Mouse (Mus musculus): ENCODE measurements at regions not wholly inside any gene's neighbourhood (a gene's known extent, or its start where the extent isn't known, plus 50 kb on each side); places are given as distances from the start of the nearest gene placed in this dataset.

- no peak overlapping the region for H3K9ac ChIP-seq (replicated peaks)
- no peaks in the 10 kb centered on the region for H3K36me3 ChIP-seq (replicated peaks; ENCODE audit: insufficient read depth, low read length)
- TF ChIP-seq EP300 (IDR thresholded peaks at IDR 0.05; ENCODE audit: low read depth) (no peak), CTCF (IDR thresholded peaks at IDR 0.05; ENCODE audit: low read depth) (no peak)
- ATAC-seq, result no peak
- no peaks in the 10 kb centered on the region for H3K27me3 ChIP-seq (ENCODE audit: insufficient read depth, low read length)
- H3K9me3 ChIP-seq (ENCODE audit: low read length), result no peaks in the 10 kb centered on the region
- no peak overlapping the region for H3K4me3 ChIP-seq (ENCODE audit: low read depth, low read length)
- 73% methylated on average over 7 of the region's 7 CpGs for WGBS (ENCODE audit: insufficient replicate concordance)
- no peak overlapping the region for H3K4me2 ChIP-seq (ENCODE audit: low read depth, low read length)
- H3K4me1 ChIP-seq (ENCODE audit: insufficient read depth), result no peaks in the 10 kb centered on the region
- DNase-seq, result no peak
- H3K27ac ChIP-seq (ENCODE audit: low read depth), result no peak overlapping the region
Observed at GRCm38 (mm10) chr11:44278521-44279208, 121.2 kb upstream of the Il12b start.

- Histone ChIP-seq H3K4me3 (ENCODE audit: low read depth, low read length) (no peak overlapping the region), H3K4me2 (ENCODE audit: low read depth, low read length) (no peak overlapping the region), H3K27ac (ENCODE audit: low read depth) (no peak overlapping the region), H3K27me3 (ENCODE audit: insufficient read depth, low read length) (no peaks in the 10 kb centered on the region), H3K9me3 (ENCODE audit: low read length) (no peaks in the 10 kb centered on the region), H3K4me1 (ENCODE audit: insufficient read depth) (no peaks in the 10 kb centered on the region), H3K9ac (replicated peaks) (no peak overlapping the region), H3K36me3 (replicated peaks; ENCODE audit: insufficient read depth, low read length) (no peaks in the 10 kb centered on the region)
- TF ChIP-seq EP300 (IDR thresholded peaks at IDR 0.05; ENCODE audit: low read depth) (no peak), CTCF (IDR thresholded peaks at IDR 0.05; ENCODE audit: low read depth) (no peak)
- no peak for ATAC-seq
- 77% methylated on average over 2 of the region's 2 CpGs for WGBS (ENCODE audit: insufficient replicate concordance)
- no peak for DNase-seq
Observed at GRCm38 (mm10) chr11:44285961-44286360, 113.9 kb upstream of the Il12b start.

- DNase-seq, result no peak
- no peak for ATAC-seq
- H3K36me3 ChIP-seq (replicated peaks; ENCODE audit: insufficient read depth, low read length), result no peaks in the 10 kb centered on the region
- no peaks in the 10 kb centered on the region for H3K9me3 ChIP-seq (ENCODE audit: low read length)
- H3K4me2 ChIP-seq (ENCODE audit: low read depth, low read length), result no peak overlapping the region
- H3K4me3 ChIP-seq (ENCODE audit: low read depth, low read length), result no peak overlapping the region
- no peak for TF ChIP-seq EP300 (IDR thresholded peaks at IDR 0.05; ENCODE audit: low read depth)
- TF ChIP-seq CTCF (IDR thresholded peaks at IDR 0.05; ENCODE audit: low read depth), result no peak
- no peaks in the 10 kb centered on the region for H3K27me3 ChIP-seq (ENCODE audit: insufficient read depth, low read length)
- 67% methylated on average over 1 of the region's 1 CpGs for WGBS (ENCODE audit: insufficient replicate concordance)
- H3K27ac ChIP-seq (ENCODE audit: low read depth), result no peak overlapping the region
- no peaks in the 10 kb centered on the region for H3K4me1 ChIP-seq (ENCODE audit: insufficient read depth)
- no peak overlapping the region for H3K9ac ChIP-seq (replicated peaks)
Observed at GRCm38 (mm10) chr11:44288825-44289224, 111.0 kb upstream of the Il12b start.

GRCm38 (mm10) chr11:44303786-44304185 is 96.1 kb upstream of the Il12b start:
- H3K27ac ChIP-seq (ENCODE audit: low read depth), result no peak overlapping the region
- no peaks in the 10 kb centered on the region for H3K4me1 ChIP-seq (ENCODE audit: insufficient read depth)
- WGBS (ENCODE audit: insufficient replicate concordance), result 75% methylated on average over 8 of the region's 8 CpGs
- H3K4me2 ChIP-seq (ENCODE audit: low read depth, low read length), result no peak overlapping the region
- no peak overlapping the region for H3K9ac ChIP-seq (replicated peaks)
- TF ChIP-seq EP300 (IDR thresholded peaks at IDR 0.05; ENCODE audit: low read depth) (no peak), CTCF (IDR thresholded peaks at IDR 0.05; ENCODE audit: low read depth) (no peak)
- no peak overlapping the region for H3K4me3 ChIP-seq (ENCODE audit: low read depth, low read length)
- H3K36me3 ChIP-seq (replicated peaks; ENCODE audit: insufficient read depth, low read length), result no peaks in the 10 kb centered on the region
- DNase-seq (no peak), ATAC-seq (no peak)
- no peaks in the 10 kb centered on the region for H3K27me3 ChIP-seq (ENCODE audit: insufficient read depth, low read length)
- no peaks in the 10 kb centered on the region for H3K9me3 ChIP-seq (ENCODE audit: low read length)

- Histone ChIP-seq H3K9ac (replicated peaks) (no peak overlapping the region), H3K9me3 (ENCODE audit: low read length) (peaks cover 3% of the 10 kb centered on the region; the same call in 1 of the 2 replicates), H3K4me3 (ENCODE audit: low read depth, low read length) (no peak overlapping the region), H3K36me3 (replicated peaks; ENCODE audit: insufficient read depth, low read length) (no peaks in the 10 kb centered on the region), H3K4me1 (ENCODE audit: insufficient read depth) (no peaks in the 10 kb centered on the region), H3K27me3 (ENCODE audit: insufficient read depth, low read length) (no peaks in the 10 kb centered on the region), H3K4me2 (ENCODE audit: low read depth, low read length) (no peak overlapping the region), H3K27ac (ENCODE audit: low read depth) (no peak overlapping the region)
- 76% methylated on average over 8 of the region's 8 CpGs for WGBS (ENCODE audit: insufficient replicate concordance)
- no peak for ATAC-seq
- DNase-seq, result no peak
- TF ChIP-seq EP300 (IDR thresholded peaks at IDR 0.05; ENCODE audit: low read depth), result no peak
Observed at GRCm38 (mm10) chr11:44316061-44316460, 83.8 kb upstream of the Il12b start.

GRCm38 (mm10) chr11:44319136-44319535 is 80.7 kb upstream of the Il12b start:
- H3K36me3 ChIP-seq (replicated peaks; ENCODE audit: insufficient read depth, low read length), result no peaks in the 10 kb centered on the region
- WGBS (ENCODE audit: insufficient replicate concordance), result 71% methylated on average over 3 of the region's 3 CpGs
- peaks cover 3% of the 10 kb centered on the region; the same call in 1 of the 2 replicates for H3K9me3 ChIP-seq (ENCODE audit: low read length)
- H3K27me3 ChIP-seq (ENCODE audit: insufficient read depth, low read length), result no peaks in the 10 kb centered on the region
- DNase-seq, result no peak
- H3K4me2 ChIP-seq (ENCODE audit: low read depth, low read length), result no peak overlapping the region
- TF ChIP-seq CTCF (IDR thresholded peaks at IDR 0.05; ENCODE audit: low read depth), result no peak
- no peak for TF ChIP-seq EP300 (IDR thresholded peaks at IDR 0.05; ENCODE audit: low read depth)
- no peak for ATAC-seq
- no peak overlapping the region for H3K9ac ChIP-seq (replicated peaks)
- no peaks in the 10 kb centered on the region for H3K4me1 ChIP-seq (ENCODE audit: insufficient read depth)
- H3K4me3 ChIP-seq (ENCODE audit: low read depth, low read length), result no peak overlapping the region
- no peak overlapping the region for H3K27ac ChIP-seq (ENCODE audit: low read depth)

All from liver, postnatal 0 days (tissue).